Mouse (Mus musculus): Measurements from ENCODE around the gene Tpra1.
A peak's percentile ranks its signal among the peaks of the same experiment; 100 is the strongest.

Gene Tpra1

DNA sequence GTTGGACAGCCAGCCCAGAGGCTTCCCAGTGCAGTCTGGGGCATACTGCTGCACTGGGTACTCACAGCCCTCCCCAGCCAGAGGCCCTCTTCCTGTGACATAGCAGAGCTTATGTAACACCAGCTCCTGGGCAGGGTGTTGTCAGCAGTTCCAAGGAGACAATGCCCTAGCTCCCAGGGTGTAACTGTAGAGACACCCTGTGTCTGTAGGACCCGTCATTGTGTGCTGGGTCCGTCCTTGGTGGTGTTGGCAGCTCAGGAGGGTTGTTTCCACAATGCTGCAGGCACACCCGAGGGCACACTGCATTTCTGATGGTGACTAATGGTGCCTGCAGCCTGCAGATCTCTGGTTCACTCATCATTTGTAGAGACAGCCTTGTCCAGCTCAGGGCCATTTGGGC is 24.8 kb downstream of the Tpra1 start:
- DNase-seq (ENCODE audit: low spot score in 2 of 2): no peak

- peak; percentile 84 to 89 for DNase-seq (ENCODE audit: low spot score in 2 of 2)
Measured at GRCm38 (mm10) chr6:88927595-88927994, 25.5 kb downstream of the Tpra1 start.

- DNase-seq (ENCODE audit: low spot score in 2 of 2): no peak
Measured at GRCm38 (mm10) chr6:88928026-88928425, 26.0 kb downstream of the Tpra1 start.

DNA sequence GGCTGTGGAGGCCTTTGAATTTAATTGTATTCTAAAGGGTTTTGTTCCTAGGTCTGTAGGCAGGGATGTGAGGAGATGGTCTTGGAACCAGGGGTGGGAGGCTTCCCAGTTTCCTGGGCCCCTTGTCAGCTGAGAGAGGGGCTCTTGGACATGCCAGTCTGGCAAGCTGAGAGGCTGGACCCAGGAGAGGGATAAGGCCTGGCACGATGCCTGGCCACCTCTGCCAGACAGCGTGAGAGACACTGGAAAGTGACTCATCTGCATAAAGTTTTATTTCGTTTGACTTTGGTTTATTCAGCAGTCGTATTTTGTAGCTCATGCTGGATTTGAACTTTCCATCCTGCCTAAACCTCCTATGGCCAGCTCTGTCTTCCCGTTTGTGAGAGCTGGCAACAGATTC is 26.5 kb downstream of the Tpra1 start:
- DNase-seq (ENCODE audit: low spot score in 2 of 2): no peak

GRCm38 (mm10) chr6:88929451-88929850 is 27.4 kb downstream of the Tpra1 start:
- DNase-seq (ENCODE audit: low spot score in 2 of 2): no peak

GRCm38 (mm10) chr6:88930049-88930448 is 28.0 kb downstream of the Tpra1 start:
- DNase-seq (ENCODE audit: low spot score in 2 of 2): no peak

GRCm38 (mm10) chr6:88931449-88931848 is 29.4 kb downstream of the Tpra1 start:
- no peak for DNase-seq (ENCODE audit: low spot score in 2 of 2)

GRCm38 (mm10) chr6:88934132-88934531 is 32.1 kb downstream of the Tpra1 start:
- DNase-seq (ENCODE audit: low spot score in 2 of 2): no peak

GRCm38 (mm10) chr6:88934816-88935215 is 32.8 kb downstream of the Tpra1 start:
- peak in 1 of 2 experiments; percentile 60 for DNase-seq (ENCODE audit: low spot score in 2 of 2)

GRCm38 (mm10) chr6:88935735-88936276 is 33.8 kb downstream of the Tpra1 start:
- no peak for DNase-seq (ENCODE audit: low spot score in 2 of 2)

GRCm38 (mm10) chr6:88936342-88937213 is 34.5 kb downstream of the Tpra1 start:
- no peak for DNase-seq (ENCODE audit: low spot score in 2 of 2)

DNA sequence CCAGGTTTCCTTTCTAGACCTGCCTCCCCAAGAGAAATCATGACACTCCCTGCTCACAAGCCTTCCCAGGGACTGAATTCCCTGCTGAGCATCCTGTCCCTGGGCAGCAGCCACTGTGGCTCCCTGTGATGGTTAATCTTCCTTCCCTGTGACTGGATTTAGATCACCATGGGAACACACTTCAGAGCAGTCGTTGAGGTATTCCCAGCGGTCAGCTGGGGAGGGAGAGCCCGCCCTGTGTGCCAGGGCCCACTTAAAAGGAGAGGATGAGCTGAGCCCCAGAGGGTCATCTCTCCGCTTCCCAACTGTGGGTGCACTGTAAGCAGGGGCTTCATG is 35.1 kb downstream of the Tpra1 start:
- DNase-seq (ENCODE audit: low spot score in 2 of 2): no peak

- DNase-seq (ENCODE audit: low spot score in 2 of 2): no peak
Measured at GRCm38 (mm10) chr6:88937971-88938663, 36.1 kb downstream of the Tpra1 start.

DNA sequence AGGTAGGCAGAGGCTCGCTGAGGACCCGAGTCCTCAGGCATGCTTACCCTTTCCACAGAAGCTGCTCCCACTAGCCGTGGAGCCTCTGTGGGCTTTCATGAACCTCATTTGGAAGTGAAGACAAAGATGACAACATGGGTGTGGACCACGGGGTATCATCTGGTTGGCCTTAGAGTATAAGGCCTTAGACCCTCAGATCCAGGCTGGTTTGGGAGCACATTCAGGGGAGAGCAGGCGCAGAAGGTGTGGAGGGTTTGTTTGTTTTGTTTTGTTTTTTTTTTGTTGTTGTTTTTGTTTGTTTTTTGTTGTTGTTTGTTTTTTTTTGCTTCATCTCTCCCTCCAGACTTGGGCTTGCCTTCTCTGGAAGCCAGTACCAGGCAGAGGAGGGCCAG is 36.6 kb downstream of the Tpra1 start:
- DNase-seq (ENCODE audit: low spot score in 2 of 2): no peak

- DNase-seq (ENCODE audit: low spot score in 2 of 2): no peak
Measured at GRCm38 (mm10) chr6:88939281-88940089, 37.4 kb downstream of the Tpra1 start.

- no peak for DNase-seq (ENCODE audit: low spot score in 2 of 2)
Measured at GRCm38 (mm10) chr6:88940090-88940916, 38.3 kb downstream of the Tpra1 start.

GRCm38 (mm10) chr6:88941628-88942027 is 39.6 kb downstream of the Tpra1 start:
- no peak for DNase-seq (ENCODE audit: low spot score in 2 of 2)

DNA sequence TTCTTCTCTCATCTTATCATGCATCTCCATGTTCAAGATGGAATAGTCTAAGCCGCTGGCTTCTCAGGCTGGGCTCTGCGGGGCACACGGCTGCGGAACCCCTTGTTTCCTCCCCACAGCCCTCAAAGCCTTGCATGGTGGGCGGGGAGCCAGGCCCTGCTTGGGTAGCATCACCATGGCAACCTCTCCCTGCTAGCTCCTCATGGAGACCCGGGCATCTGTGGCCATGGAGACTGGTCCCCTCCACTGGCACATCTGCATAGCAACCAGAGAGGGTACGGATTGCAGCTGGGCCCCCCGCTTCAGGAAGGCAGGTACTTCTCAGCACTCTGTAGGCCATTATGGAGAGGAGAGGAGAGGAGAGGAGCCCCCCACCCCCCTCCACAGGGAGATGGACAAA is 40.5 kb downstream of the Tpra1 start:
- DNase-seq (ENCODE audit: low spot score in 2 of 2): no peak

- DNase-seq (ENCODE audit: low spot score in 2 of 2): no peak
Measured at GRCm38 (mm10) chr6:88943666-88944065, 41.6 kb downstream of the Tpra1 start.

- no peak for DNase-seq (ENCODE audit: low spot score in 2 of 2)
Measured at GRCm38 (mm10) chr6:88946442-88946841, 44.4 kb downstream of the Tpra1 start.

- DNase-seq (ENCODE audit: low spot score in 2 of 2): no peak
Measured at GRCm38 (mm10) chr6:88947771-88948170, 45.7 kb downstream of the Tpra1 start.
